ENCODE assay signal across 13 mouse cellular contexts in genomic region chr14:55586149-55586548, GRCm38 (mm10). TPM values are rescaled to one million over a fixed set of nuclear protein-coding genes. Genes with fewer than 3 reads are reported as not detected.
DNase-seq lines count a peak whose midpoint lies in the region; ATAC-seq and TF ChIP-seq lines count a peak whose summit lies in the region.
"Had no signal": no experiment of that assay in that cellular context is flagged by ENCODE, and none has a peak within 500 bp of the region (broad histone marks: within the 10 kb centered on the region; RNA-seq: fewer than 3 reads in every experiment).

No protein-coding gene starts in this region.

- no peak for ATAC-seq in midbrain, postnatal 0 days (ENCODE audit: low FRiP score)
- peak; percentile 54 for ATAC-seq in liver, embryonic 12.5 days
- ATAC-seq in hindbrain, embryonic 14.5 days (ENCODE audit: low FRiP score): no peak
- ATAC-seq: midbrain, embryonic 13.5 days had no signal

- TF ChIP-seq CTCF in midbrain, postnatal 0 days (IDR thresholded peaks at IDR 0.05): peak; percentile 32

- no peak overlapping the region for H3K4me3 ChIP-seq in midbrain, postnatal 0 days (ENCODE audit: low read depth, low read length)
- no peak overlapping the region for H3K4me3 ChIP-seq in midbrain, embryonic 10.5 days
- H3K4me3 ChIP-seq in brown adipose tissue, adult 24 weeks (ENCODE audit: insufficient read depth, low read depth, low read length): no peak overlapping the region
- peak overlapping the region; percentile 80 for H3K4me3 ChIP-seq in liver, embryonic 12.5 days
- no peak overlapping the region for H3K4me3 ChIP-seq in hindbrain, embryonic 14.5 days (replicated peaks; ENCODE audit: low read length)
- H3K4me3 ChIP-seq: midbrain, embryonic 13.5 days; neural tube, embryonic 13.5 days had no signal

- no peaks in the 10 kb centered on the region for H3K9me3 ChIP-seq in midbrain, postnatal 0 days (ENCODE audit: low read length)
- H3K9me3 ChIP-seq in midbrain, embryonic 10.5 days (replicated peaks): no peaks in the 10 kb centered on the region
- H3K9me3 ChIP-seq in liver, embryonic 12.5 days (replicated peaks): no peaks in the 10 kb centered on the region
- no peaks in the 10 kb centered on the region for H3K9me3 ChIP-seq in hindbrain, embryonic 14.5 days (ENCODE audit: control insufficient read depth, low read length)
- H3K9me3 ChIP-seq: midbrain, embryonic 13.5 days; neural tube, embryonic 13.5 days had no signal

- H3K4me2 ChIP-seq in midbrain, postnatal 0 days (ENCODE audit: low read depth, low read length, poor library complexity, severe bottlenecking): no peak overlapping the region
- peak overlapping the region; percentile 99 for H3K4me2 ChIP-seq in liver, embryonic 12.5 days
- no peak overlapping the region for H3K4me2 ChIP-seq in hindbrain, embryonic 14.5 days (replicated peaks)
- H3K4me2 ChIP-seq: midbrain, embryonic 13.5 days had no signal

- H3K27me3 ChIP-seq in midbrain, postnatal 0 days (ENCODE audit: insufficient read depth, low read length): no peaks in the 10 kb centered on the region
- peaks cover 17% of the 10 kb centered on the region for H3K27me3 ChIP-seq in midbrain, embryonic 10.5 days (ENCODE audit: low read depth, poor library complexity, severe bottlenecking)
- H3K27me3 ChIP-seq in liver, embryonic 12.5 days (replicated peaks): no peaks in the 10 kb centered on the region
- no peaks in the 10 kb centered on the region for H3K27me3 ChIP-seq in hindbrain, embryonic 14.5 days (ENCODE audit: control insufficient read depth, insufficient read depth, low read length)
- H3K27me3 ChIP-seq: midbrain, embryonic 13.5 days; neural tube, embryonic 13.5 days had no signal

- H3K4me1 ChIP-seq in midbrain, postnatal 0 days (ENCODE audit: insufficient read depth, low read length): no peaks in the 10 kb centered on the region
- H3K4me1 ChIP-seq in midbrain, embryonic 10.5 days: peaks cover 30% of the 10 kb centered on the region
- peaks cover 5% of the 10 kb centered on the region; the same call in 1 of the 2 replicates for H3K4me1 ChIP-seq in brown adipose tissue, adult 24 weeks (ENCODE audit: control insufficient read depth, insufficient read depth, insufficient read length, low read length)
- peaks cover 80% of the 10 kb centered on the region for H3K4me1 ChIP-seq in liver, embryonic 12.5 days
- H3K4me1 ChIP-seq in hindbrain, embryonic 14.5 days (replicated peaks; ENCODE audit: control insufficient read depth, insufficient read depth, low read length): peaks cover 9% of the 10 kb centered on the region

- H3K36me3 ChIP-seq in midbrain, postnatal 0 days (ENCODE audit: insufficient read depth, low read length): peaks cover 13% of the 10 kb centered on the region
- H3K36me3 ChIP-seq in midbrain, embryonic 10.5 days: peaks cover 37% of the 10 kb centered on the region
- peaks cover 42% of the 10 kb centered on the region for H3K36me3 ChIP-seq in liver, embryonic 12.5 days
- H3K36me3 ChIP-seq in hindbrain, embryonic 14.5 days (replicated peaks; ENCODE audit: control insufficient read depth, insufficient read depth): peaks cover 26% of the 10 kb centered on the region; the same call in 1 of the 2 replicates

- 91% methylated on average over 2 of the region's 2 CpGs for WGBS in midbrain, postnatal 0 days
- WGBS in midbrain, embryonic 10.5 days: 91% methylated on average over 2 of the region's 2 CpGs
- WGBS in liver, embryonic 12.5 days (ENCODE audit: insufficient replicate concordance): 18% methylated on average over 2 of the region's 2 CpGs
- 88% methylated on average over 2 of the region's 2 CpGs for WGBS in hindbrain, embryonic 14.5 days

- H3K27ac ChIP-seq in midbrain, postnatal 0 days (ENCODE audit: low read depth, low read length): no peak overlapping the region
- no peak overlapping the region for H3K27ac ChIP-seq in midbrain, embryonic 10.5 days (replicated peaks)
- H3K27ac ChIP-seq in brown adipose tissue, adult 24 weeks (replicated peaks; ENCODE audit: low read depth, low read length): peak overlapping the region; percentile 55
- H3K27ac ChIP-seq in liver, embryonic 12.5 days: peak overlapping the region; percentile 97
- no peak overlapping the region for H3K27ac ChIP-seq in hindbrain, embryonic 14.5 days
- H3K27ac ChIP-seq: kidney, postnatal 0 days; midbrain, embryonic 13.5 days; neural tube, embryonic 13.5 days had no signal

- no peak overlapping the region for H3K9ac ChIP-seq in midbrain, postnatal 0 days (replicated peaks; ENCODE audit: low read length, poor library complexity, severe bottlenecking)
- H3K9ac ChIP-seq in liver, embryonic 12.5 days: peak overlapping the region; percentile 79
- H3K9ac ChIP-seq in hindbrain, embryonic 14.5 days: no peak overlapping the region
- H3K9ac ChIP-seq: midbrain, embryonic 13.5 days; neural tube, embryonic 13.5 days had no signal

- DNase-seq in midbrain, postnatal 0 days (ENCODE audit: low spot score): no peak
- no peak for DNase-seq in midbrain, embryonic 10.5 days (ENCODE audit: low spot score)
- DNase-seq in hindbrain, embryonic 14.5 days (ENCODE audit: low spot score): no peak
- no peak for DNase-seq in layer of hippocampus, adult 9-10 months (ENCODE audit: low spot score)
- no peak for DNase-seq in left cerebral cortex, adult 8-10 months (ENCODE audit: low spot score in 2 of 2)
- DNase-seq: adrenal gland, adult 8-10 months had no signal

RNA-seq across cellular contexts. Expression of gene Emc9, which starts 1.0 kb away (rescaled TPM):
- 36.3 and 38.9 TPM in 2 replicates for total RNA-seq in midbrain, postnatal 0 days (2014; rRNA removed)
- polyA plus RNA-seq in midbrain, postnatal 0 days (2015; fragmentation: Nextera tagmentation; extraction: Ambion mirVana): 74.3 and 78.8 TPM in 2 replicates
- polyA plus RNA-seq in midbrain, embryonic 10.5 days (2016; fragmentation: Nextera tagmentation; extraction: Ambion mirVana): 7.9 and 8.0 TPM in 2 replicates
- polyA plus RNA-seq in brown adipose tissue, adult 24 weeks (2012; ENCODE audit: insufficient read depth, insufficient read length, missing spikeins): 42.1 and 45.5 TPM in 2 replicates
- 28.7 and 32.9 TPM in 2 replicates for polyA plus RNA-seq in liver, embryonic 12.5 days (2016; fragmentation: Nextera tagmentation; extraction: Ambion mirVana)
- 37.2 and 39.2 TPM in 2 replicates for polyA plus RNA-seq in hindbrain, embryonic 14.5 days (2014; fragmentation: Nextera tagmentation; extraction: Ambion mirVana)
- total RNA-seq in left cerebral cortex, adult 8-10 months (2022): 10 to 100 TPM; 46.3 to 59.7 (median 50.8) TPM

RNA-seq across cellular contexts. Expression of gene Psme2, which starts 4.8 kb away (rescaled TPM):
- 62.8 and 69.6 TPM in 2 replicates for total RNA-seq in midbrain, postnatal 0 days (2014; rRNA removed)
- polyA plus RNA-seq in midbrain, postnatal 0 days (2015; fragmentation: Nextera tagmentation; extraction: Ambion mirVana): 157 and 184 TPM in 2 replicates
- polyA plus RNA-seq in midbrain, embryonic 10.5 days (2016; fragmentation: Nextera tagmentation; extraction: Ambion mirVana): 171 and 184 TPM in 2 replicates
- 248 and 256 TPM in 2 replicates for polyA plus RNA-seq in brown adipose tissue, adult 24 weeks (2012; ENCODE audit: insufficient read depth, insufficient read length, missing spikeins)
- polyA plus RNA-seq in liver, embryonic 12.5 days (2016; fragmentation: Nextera tagmentation; extraction: Ambion mirVana): 221 and 222 TPM in 2 replicates
- 152 and 179 TPM in 2 replicates for polyA plus RNA-seq in hindbrain, embryonic 14.5 days (2014; fragmentation: Nextera tagmentation; extraction: Ambion mirVana)
- total RNA-seq in left cerebral cortex, adult 8-10 months (2022): 10 to 100 TPM; 50.2 to 74.0 (median 51.3) TPM

RNA-seq across cellular contexts. Expression of gene Rnf31, which starts 5.4 kb away (rescaled TPM):
- 19.8 and 26.7 TPM in 2 replicates for total RNA-seq in midbrain, postnatal 0 days (2014; rRNA removed)
- 20.4 and 23.0 TPM in 2 replicates for polyA plus RNA-seq in midbrain, postnatal 0 days (2015; fragmentation: Nextera tagmentation; extraction: Ambion mirVana)
- 15.4 and 21.0 TPM in 2 replicates for polyA plus RNA-seq in midbrain, embryonic 10.5 days (2016; fragmentation: Nextera tagmentation; extraction: Ambion mirVana)
- 11.1 and 12.0 TPM in 2 replicates for polyA plus RNA-seq in brown adipose tissue, adult 24 weeks (2012; ENCODE audit: insufficient read depth, insufficient read length, missing spikeins)
- polyA plus RNA-seq in liver, embryonic 12.5 days (2016; fragmentation: Nextera tagmentation; extraction: Ambion mirVana): 14.2 and 15.7 TPM in 2 replicates
- polyA plus RNA-seq in hindbrain, embryonic 14.5 days (2014; fragmentation: Nextera tagmentation; extraction: Ambion mirVana): 12.5 and 20.4 TPM in 2 replicates
- 10 to 100 TPM; 31.4 to 46.1 (median 38.0) TPM for total RNA-seq in left cerebral cortex, adult 8-10 months (2022)

RNA-seq across cellular contexts. Expression of gene Psme1, which starts 8.2 kb away (rescaled TPM):
- total RNA-seq in midbrain, postnatal 0 days (2014; rRNA removed): 119 and 147 TPM in 2 replicates
- 268 and 288 TPM in 2 replicates for polyA plus RNA-seq in midbrain, postnatal 0 days (2015; fragmentation: Nextera tagmentation; extraction: Ambion mirVana)
- polyA plus RNA-seq in midbrain, embryonic 10.5 days (2016; fragmentation: Nextera tagmentation; extraction: Ambion mirVana): 88.7 and 97.9 TPM in 2 replicates
- 191 and 217 TPM in 2 replicates for polyA plus RNA-seq in brown adipose tissue, adult 24 weeks (2012; ENCODE audit: insufficient read depth, insufficient read length, missing spikeins)
- 108 and 111 TPM in 2 replicates for polyA plus RNA-seq in liver, embryonic 12.5 days (2016; fragmentation: Nextera tagmentation; extraction: Ambion mirVana)
- polyA plus RNA-seq in hindbrain, embryonic 14.5 days (2014; fragmentation: Nextera tagmentation; extraction: Ambion mirVana): 192 and 207 TPM in 2 replicates
- 10 to 100 TPM; 53.6 to 63.7 (median 58.8) TPM for total RNA-seq in left cerebral cortex, adult 8-10 months (2022)

RNA-seq across cellular contexts. Expression of gene Fitm1, which starts 10.7 kb away (rescaled TPM):
- 0.33 and 0.80 TPM in 2 replicates for total RNA-seq in midbrain, postnatal 0 days (2014; rRNA removed)
- 0.16 and 0.17 TPM in 2 replicates for polyA plus RNA-seq in midbrain, postnatal 0 days (2015; fragmentation: Nextera tagmentation; extraction: Ambion mirVana)
- polyA plus RNA-seq in midbrain, embryonic 10.5 days (2016; fragmentation: Nextera tagmentation; extraction: Ambion mirVana): 0.14 and 0.25 TPM in 2 replicates
- polyA plus RNA-seq in brown adipose tissue, adult 24 weeks (2012; ENCODE audit: insufficient read depth, insufficient read length, missing spikeins): 4.7 and 5.4 TPM in 2 replicates
- polyA plus RNA-seq in liver, embryonic 12.5 days (2016; fragmentation: Nextera tagmentation; extraction: Ambion mirVana): 0.63 and 0.75 TPM in 2 replicates
- polyA plus RNA-seq in hindbrain, embryonic 14.5 days (2014; fragmentation: Nextera tagmentation; extraction: Ambion mirVana): 0.27 TPM in 1 of 2 replicates, not detected in the other
- total RNA-seq in left cerebral cortex, adult 8-10 months (2022): not detected
- total RNA-seq: layer of hippocampus, postnatal 25 days had no signal
- polyA plus RNA-seq: cerebellum, adult 2 months; midbrain, embryonic 13.5 days had no signal

Comparison
In these comparisons a context has a peak if more than half of its experiments do, and no peak if none do; other contexts are left out.
1. H3K27ac ChIP-seq: peak in brown adipose tissue, adult 24 weeks (single experiment) and liver, embryonic 12.5 days (single experiment); none in midbrain, postnatal 0 days (single experiment), midbrain, embryonic 10.5 days (single experiment) and hindbrain, embryonic 14.5 days (single experiment).